ENCODE assay signal across 24 mouse cellular contexts in genomic region chr16:38445576-38445975, GRCm38 (mm10). TPM values are rescaled to one million over a fixed set of nuclear protein-coding genes. Genes with fewer than 3 reads are reported as not detected.
DNase-seq lines count a peak whose midpoint lies in the region; TF ChIP-seq lines count a peak whose summit lies in the region.
"Had no signal": no experiment of that assay in that cellular context is flagged by ENCODE, and none has a peak within 500 bp of the region (broad histone marks: within the 10 kb centered on the region; RNA-seq: fewer than 3 reads in every experiment).

No protein-coding gene starts in this region.

- in situ Hi-C loops in ES-E14 (cut with MboI; ENCODE audit: low sequenced_read_pairs in 2 of 2, unreplicated experiment in 2 of 2), result no loop called here

- H3K9me3 ChIP-seq in E14TG2a.4 (ENCODE audit: low read length), result peaks cover 45% of the 10 kb centered on the region
- H3K9me3 ChIP-seq in ES-E14 (ENCODE audit: control insufficient read depth, insufficient read depth, low read depth, low read length), result no peaks in the 10 kb centered on the region
- H3K9me3 ChIP-seq: embryonic facial prominence, embryonic 10.5 days; embryonic facial prominence, embryonic 12.5 days; forebrain, embryonic 13.5 days; forebrain, embryonic 15.5 days had no signal

- DNase-seq in ES-E14 (ENCODE audit: low read depth, low spot score) (no peak), ZHBTc4 (ENCODE audit: low read depth, low spot score) (peak; percentile 68)
- DNase-seq in right cerebral cortex, postnatal 14 days, result no peak
- DNase-seq in left cerebral cortex, postnatal 10 days (ENCODE audit: extremely low spot score in 1 of 2, low spot score in 2 of 2), result no peak
- DNase-seq: adrenal gland, adult 2 months; adrenal gland, postnatal 10 days; adrenal gland, postnatal 25 days; B cell, adult 2 months; cerebellum, adult 11 months; cerebellum, adult 18-20 months; cerebellum, adult 8-10 months; cerebellum, adult 9-11 months; cerebellum, postnatal 14 days; cerebellum, postnatal 36 days; embryo, embryonic 11 days; forebrain, postnatal 0 days had no signal

- no peaks in the 10 kb centered on the region for H3K27me3 ChIP-seq in E14TG2a.4 (ENCODE audit: insufficient read depth, low read length)
- H3K27me3 ChIP-seq: CH12.LX; embryonic facial prominence, embryonic 12.5 days; forebrain, embryonic 13.5 days; forebrain, embryonic 15.5 days had no signal

- TF ChIP-seq CTCF in E14TG2a.4 (conservative IDR thresholded peaks at IDR 0.05; ENCODE audit: low read length), result no peak

- H3K9ac ChIP-seq in ES-E14 (ENCODE audit: insufficient read depth, low read depth, low read length, poor library complexity, severe bottlenecking), result peak overlapping the region; percentile 78
- H3K9ac ChIP-seq: embryonic facial prominence, embryonic 12.5 days; forebrain, embryonic 13.5 days; forebrain, embryonic 15.5 days; forebrain, postnatal 0 days had no signal

- H3K36me3 ChIP-seq in E14TG2a.4 (ENCODE audit: insufficient read depth, low read length), result peaks cover 80% of the 10 kb centered on the region
- peaks cover 31% of the 10 kb centered on the region for H3K36me3 ChIP-seq in ES-E14 (ENCODE audit: control insufficient read depth, insufficient read depth, low read length, poor library complexity, severe bottlenecking)

- peak overlapping the region; percentile 80 for H3K4me3 ChIP-seq in E14TG2a.4 (replicated peaks; ENCODE audit: low read length)
- H3K4me3 ChIP-seq in ES-E14 (ENCODE audit: insufficient read depth in 1 of 2, low read depth in 1 of 2, low read length in 2 of 2, poor library complexity in 1 of 2, severe bottlenecking in 1 of 2), result peak overlapping the region in 1 of 2 experiments; percentile 61; a peak in 2 of 4 replicates
- H3K4me3 ChIP-seq: embryonic facial prominence, embryonic 10.5 days; embryonic facial prominence, embryonic 12.5 days; forebrain, embryonic 13.5 days; forebrain, embryonic 15.5 days had no signal

- intact Hi-C loops in left cerebral cortex, postnatal 10 days (cut with DNase I), result no loop called here

- H3K4me1 ChIP-seq in E14TG2a.4 (replicated peaks; ENCODE audit: low read depth, low read length), result peaks cover 90% of the 10 kb centered on the region
- peaks cover 6 to 8% of the 10 kb centered on the region in 2 experiments; a peak in 3 of 4 replicates for H3K4me1 ChIP-seq in ES-E14 (ENCODE audit: control insufficient read depth in 2 of 2, insufficient read depth in 2 of 2, low read length in 2 of 2, poor library complexity in 1 of 2)
- H3K4me1 ChIP-seq: forebrain, embryonic 15.5 days had no signal

- H3K27ac ChIP-seq in ES-E14 (ENCODE audit: insufficient read depth, low read depth, low read length, poor library complexity, severe bottlenecking), result peak overlapping the region; percentile 97
- H3K27ac ChIP-seq: embryonic facial prominence, embryonic 10.5 days; embryonic facial prominence, embryonic 12.5 days; forebrain, embryonic 13.5 days; forebrain, embryonic 15.5 days had no signal

TF ChIP-seq in ES-E14, 5 proteins besides CTCF, POLR2A, EP300 and RAD21:
- TF ChIP-seq HCFC1 (IDR thresholded peaks at IDR 0.05; ENCODE audit: borderline replicate concordance, insufficient read depth, low read length), result no peak
- no peak for TF ChIP-seq CHD2 (IDR thresholded peaks at IDR 0.05; ENCODE audit: low read depth, low read length)
- no peak for TF ChIP-seq ZC3H11A (IDR thresholded peaks at IDR 0.05; ENCODE audit: borderline replicate concordance, low read depth, low read length)

RNA-seq across cellular contexts. Expression of gene Adprh, which starts 6.9 kb away (rescaled TPM):
- 70.2 and 121 TPM in 2 replicates for total RNA-seq in ES-E14 (2012; rRNA removed)
- 10 to 100 TPM; 63.6 to 63.9 TPM for total RNA-seq in left cerebral cortex, postnatal 10 days (2021)

RNA-seq across cellular contexts. Expression of gene Cd80, which starts 9.8 kb away (rescaled TPM):
- 11.1 and 15.2 TPM in 2 replicates for total RNA-seq in ES-E14 (2012; rRNA removed)
- total RNA-seq in left cerebral cortex, postnatal 10 days (2021), result under 1 TPM; 0.36 to 0.49 TPM

RNA-seq across cellular contexts. Expression of gene Pla1a, which starts 12.6 kb away (rescaled TPM):
- 4.9 and 6.0 TPM in 2 replicates for total RNA-seq in ES-E14 (2012; rRNA removed)
- total RNA-seq in left cerebral cortex, postnatal 10 days (2021), result 1 to 10 TPM in 1 of 2 experiments, under 1 TPM in 1; 0.67 to 1.3 TPM
- total RNA-seq: common myeloid progenitor, adult 5-6 weeks; MEL had no signal
